Mouse (Mus musculus) CH12.LX (cell line): ENCODE data around the gene Taf1c.

Experiments used
- CHD2 ChIP-seq: IDR thresholded peaks from 2 replicates; pipeline ENCODE4 v1.6.1; 2011; ENCODE audit warnings: low read length, improper control_type of control experiment
- CTCF ChIP-seq, 2 experiments: IDR thresholded peaks in 1 of 2; conservative IDR thresholded peaks in 1 of 2; 2 replicates each; pipeline ENCODE4 v1.5.1; 2011 to 2012; ENCODE audit warnings: low read depth in 2 of 2, low read length in 2 of 2, improper control_type of control experiment in 1 of 2, inconsistent platforms in 1 of 2, mild to moderate bottlenecking in 1 of 2, moderate library complexity in 1 of 2
- E2F4 ChIP-seq: IDR thresholded peaks from 2 replicates; pipeline ENCODE4 v1.6.1; 2011; ENCODE audit warnings: low read depth, low read length, improper control_type of control experiment; ENCODE audit not compliant: insufficient replicate concordance
- EP300 ChIP-seq: IDR thresholded peaks from 2 replicates; pipeline ENCODE4 v1.6.1; 2011; ENCODE audit warnings: low read length, improper control_type of control experiment
- ETS1 ChIP-seq: conservative IDR thresholded peaks from 2 replicates; pipeline ENCODE4 v1.6.1; 2012; ENCODE audit warnings: low read depth, mild to moderate bottlenecking, inconsistent platforms, low read length, improper control_type of control experiment, moderate library complexity
- MAX ChIP-seq: IDR thresholded peaks from 2 replicates; pipeline ENCODE4 v1.6.1; 2011; ENCODE audit warnings: low read length, improper control_type of control experiment
- POLR2A ChIP-seq: IDR thresholded peaks from 2 replicates; pipeline ENCODE4 v1.6.1; 2011; ENCODE audit warnings: low read depth, mild to moderate bottlenecking, improper control_type of control experiment, low read length
- USF1 ChIP-seq: IDR thresholded peaks from 2 replicates; pipeline ENCODE4 v1.6.1; 2014; ENCODE audit warnings: low read depth, mild to moderate bottlenecking, inconsistent platforms, low read length, improper control_type of control experiment
- ZKSCAN1 ChIP-seq: IDR thresholded peaks from 2 replicates; pipeline ENCODE4 v1.6.1; 2012; ENCODE audit warnings: low read depth, inconsistent platforms, low read length, improper control_type of control experiment, borderline replicate concordance

DNA sequence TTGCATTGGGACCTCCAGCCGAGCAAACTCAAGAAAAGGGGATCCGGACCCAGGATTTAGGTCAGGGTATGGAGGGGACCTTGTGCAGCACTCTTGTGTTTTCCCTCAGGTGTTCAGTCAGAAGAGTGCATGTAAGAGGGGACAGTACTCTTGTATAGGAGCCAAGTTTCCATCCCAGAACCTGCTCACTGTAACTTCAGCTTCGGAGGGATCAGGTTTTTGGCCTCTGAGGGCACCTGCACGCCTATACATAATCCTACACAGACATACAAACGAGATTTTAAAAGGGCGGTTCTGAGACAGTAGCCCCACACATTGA is 45.7 kb downstream of the Taf1c start:
- TF ChIP-seq POLR2A (no peak), CTCF (conservative IDR thresholded peaks at IDR 0.05 in 1 of 2, IDR thresholded peaks at IDR 0.05 in 1 of 2; ENCODE audit: low read depth in 2 of 2, low read length in 2 of 2) (no peak), MAX (no peak), ZKSCAN1 (no peak), USF1 (no peak), EP300 (no peak), CHD2 (no peak), ETS1 (no peak), E2F4 (no peak)
